Mouse (Mus musculus): ENCODE data around the gene Stxbp1.

DNA sequence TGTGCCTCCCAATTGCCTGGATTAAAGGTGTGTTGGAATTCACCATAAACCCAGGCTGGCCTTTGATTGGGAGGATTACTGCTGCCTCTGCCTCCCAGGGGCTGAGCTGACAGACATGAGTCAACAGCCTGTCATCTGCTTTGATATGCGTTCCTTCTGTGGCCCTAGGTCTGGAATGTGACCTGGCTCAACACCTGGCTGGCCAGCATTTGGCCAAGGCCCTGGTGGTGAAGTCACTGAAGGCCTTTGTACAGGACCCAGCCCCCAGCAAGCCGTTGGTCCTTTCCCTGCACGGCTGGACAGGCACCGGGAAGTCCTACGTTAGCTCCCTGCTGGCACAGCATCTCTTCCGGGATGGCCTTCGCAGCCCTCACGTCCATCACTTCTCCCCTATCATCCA is 88.5 kb downstream of the Stxbp1 start:
- TF ChIP-seq CTCF (IDR thresholded peaks at IDR 0.05; ENCODE audit: low read depth) (no peak), EP300 (IDR thresholded peaks at IDR 0.05; ENCODE audit: low read depth) (no peak)

Measured in heart, postnatal 0 days (tissue).